Mouse (Mus musculus): Measurements from ENCODE around the gene Ece1.

The Ece1 gene

GRCm38 (mm10) chr4:137931009-137931757 is 69.1 kb downstream of the Ece1 start:
- peak; percentile 94; the same call in 1 of the 2 replicates for TF ChIP-seq GATA4 (IDR thresholded peaks at IDR 0.05; ENCODE audit: insufficient replicate concordance, low read length)

GRCm38 (mm10) chr4:137932554-137933178 is 70.6 kb downstream of the Ece1 start:
- TF ChIP-seq GATA4 (IDR thresholded peaks at IDR 0.05; ENCODE audit: insufficient replicate concordance, low read length): no peak

- TF ChIP-seq GATA4 (IDR thresholded peaks at IDR 0.05; ENCODE audit: insufficient replicate concordance, low read length): peak; percentile 38; the same call in 1 of the 2 replicates
These were observed 71.3 kb downstream of the Ece1 start for GRCm38 (mm10) chr4:137933328-137933727.

DNA sequence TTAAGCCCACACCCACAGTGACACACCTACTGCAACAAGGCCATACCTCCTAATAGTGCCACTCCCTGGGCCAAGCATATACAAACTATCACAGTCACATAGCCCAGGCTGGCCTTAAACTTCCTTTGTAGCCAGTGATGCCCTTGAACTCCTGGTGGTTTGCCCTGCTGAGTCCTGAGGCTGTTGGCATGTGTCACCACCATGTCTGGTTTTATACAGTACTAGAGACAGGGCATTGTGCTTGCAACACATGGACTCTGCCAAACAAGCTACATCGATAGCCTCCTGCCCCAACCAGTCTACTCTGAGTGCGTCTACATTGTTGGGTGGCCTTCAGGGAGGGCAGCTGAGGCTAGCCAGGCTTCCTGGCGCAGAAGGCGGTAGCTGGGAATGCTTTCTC is 74.1 kb downstream of the Ece1 start:
- no peak for TF ChIP-seq GATA4 (IDR thresholded peaks at IDR 0.05; ENCODE audit: insufficient replicate concordance, low read length)

GRCm38 (mm10) chr4:137940061-137940460 is 78.0 kb downstream of the Ece1 start:
- no peak for TF ChIP-seq GATA4 (IDR thresholded peaks at IDR 0.05; ENCODE audit: insufficient replicate concordance, low read length)

- TF ChIP-seq GATA4 (IDR thresholded peaks at IDR 0.05; ENCODE audit: insufficient replicate concordance, low read length): no peak
These were observed 79.3 kb downstream of the Ece1 start for GRCm38 (mm10) chr4:137941131-137941844.

DNA sequence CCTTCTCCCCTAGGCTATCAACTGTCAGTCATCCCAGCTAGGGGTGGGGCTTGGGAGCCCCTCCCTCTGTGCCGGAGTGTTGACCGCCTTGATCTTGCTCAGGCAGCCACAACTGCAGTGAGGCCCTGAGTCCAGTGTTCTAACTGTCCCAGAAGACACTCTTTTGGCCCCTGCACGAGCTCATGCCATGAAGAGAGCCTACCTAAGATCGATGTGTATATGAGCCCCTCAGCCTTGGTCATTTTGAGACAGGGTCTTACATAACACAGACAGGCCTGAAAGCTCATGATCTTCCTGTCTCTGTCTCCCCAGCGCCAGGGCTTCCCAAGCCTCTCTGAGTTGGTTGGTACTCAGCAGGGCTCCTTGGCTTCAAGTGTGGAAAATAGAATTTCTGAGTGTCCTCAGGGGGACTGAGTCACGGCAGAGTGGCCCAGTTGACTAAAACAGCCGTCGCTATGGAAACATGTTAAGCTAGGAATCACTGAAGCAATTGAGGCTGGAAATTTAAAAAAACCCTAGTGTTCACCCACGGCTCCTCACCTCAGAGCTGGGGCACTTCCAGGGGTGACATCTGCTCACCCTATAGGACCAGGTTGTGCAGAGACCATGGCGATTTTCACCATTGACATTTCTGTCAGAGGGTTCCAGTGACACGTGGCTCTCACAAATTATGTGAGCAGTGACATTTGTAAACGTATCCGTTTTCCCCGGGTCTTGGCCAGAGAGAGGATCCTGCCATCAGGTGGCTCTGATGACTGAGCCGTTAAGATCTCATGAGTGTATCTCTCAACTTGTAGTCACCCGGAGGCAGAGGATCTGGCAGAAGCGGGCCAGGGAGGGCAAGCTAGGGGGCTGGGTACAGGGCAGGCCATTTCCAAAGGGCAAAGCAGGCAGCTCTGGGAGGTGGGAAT is 80.1 kb downstream of the Ece1 start:
- no peak for TF ChIP-seq GATA4 (IDR thresholded peaks at IDR 0.05; ENCODE audit: insufficient replicate concordance, low read length)

DNA sequence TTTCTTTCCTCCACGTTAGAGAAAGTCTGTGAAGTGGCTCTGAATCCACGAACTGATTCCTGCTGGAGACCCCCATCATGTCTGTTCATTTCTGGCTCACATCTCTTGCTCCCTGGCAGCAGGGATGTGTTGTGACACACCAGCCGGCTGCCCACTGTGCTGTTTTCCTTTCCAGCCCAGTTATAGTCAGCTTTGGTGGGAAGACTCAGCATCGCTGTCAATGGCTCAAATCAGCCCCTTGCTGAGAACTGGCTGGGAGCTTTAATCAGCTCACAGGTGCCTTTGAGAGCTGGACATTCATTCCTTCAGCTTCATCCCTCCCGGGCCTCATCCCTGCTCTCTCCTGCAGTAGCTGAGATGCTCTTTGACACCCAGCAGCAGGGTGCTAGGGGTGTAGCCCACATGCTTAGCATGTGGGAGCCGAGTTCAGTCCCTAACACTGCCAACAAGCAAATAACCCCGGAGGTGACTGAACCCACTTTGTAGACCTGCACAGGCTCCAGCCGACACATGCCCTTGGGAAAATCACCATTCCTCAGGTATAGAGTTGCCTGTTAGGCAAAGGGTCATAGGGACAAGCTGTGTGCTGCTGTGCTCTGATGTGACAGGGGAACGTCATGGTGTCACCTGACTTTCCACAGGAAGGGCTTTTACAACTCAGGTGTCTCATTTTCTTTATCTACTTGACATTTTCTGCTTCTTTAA is 80.9 kb downstream of the Ece1 start:
- TF ChIP-seq GATA4 (IDR thresholded peaks at IDR 0.05; ENCODE audit: insufficient replicate concordance, low read length): no peak

- no peak for TF ChIP-seq GATA4 (IDR thresholded peaks at IDR 0.05; ENCODE audit: insufficient replicate concordance, low read length)
These were observed 81.5 kb downstream of the Ece1 start for GRCm38 (mm10) chr4:137943540-137943939.

DNA sequence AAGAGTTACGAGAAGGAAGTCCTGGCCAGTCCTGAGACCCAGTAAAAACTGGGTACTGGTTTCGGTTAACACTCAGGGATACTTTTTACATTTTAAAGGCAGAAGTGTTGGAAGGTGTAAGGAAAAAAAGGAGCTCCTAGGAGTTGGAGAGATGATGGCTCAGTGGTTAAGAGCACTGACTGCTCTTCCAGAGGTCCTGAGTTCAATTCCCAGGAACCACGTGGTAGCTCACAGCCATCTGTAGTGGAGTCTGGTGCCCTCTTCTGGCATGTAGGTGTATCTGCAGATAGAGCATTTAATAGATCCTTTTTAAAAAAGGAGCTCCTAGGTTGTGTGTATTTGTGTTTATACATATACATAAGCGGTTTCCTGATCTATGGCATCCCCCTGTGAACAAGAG is 83.3 kb downstream of the Ece1 start:
- no peak for TF ChIP-seq GATA4 (IDR thresholded peaks at IDR 0.05; ENCODE audit: insufficient replicate concordance, low read length)

GRCm38 (mm10) chr4:137946419-137946818 is 84.4 kb downstream of the Ece1 start:
- TF ChIP-seq GATA4 (IDR thresholded peaks at IDR 0.05; ENCODE audit: insufficient replicate concordance, low read length): no peak

DNA sequence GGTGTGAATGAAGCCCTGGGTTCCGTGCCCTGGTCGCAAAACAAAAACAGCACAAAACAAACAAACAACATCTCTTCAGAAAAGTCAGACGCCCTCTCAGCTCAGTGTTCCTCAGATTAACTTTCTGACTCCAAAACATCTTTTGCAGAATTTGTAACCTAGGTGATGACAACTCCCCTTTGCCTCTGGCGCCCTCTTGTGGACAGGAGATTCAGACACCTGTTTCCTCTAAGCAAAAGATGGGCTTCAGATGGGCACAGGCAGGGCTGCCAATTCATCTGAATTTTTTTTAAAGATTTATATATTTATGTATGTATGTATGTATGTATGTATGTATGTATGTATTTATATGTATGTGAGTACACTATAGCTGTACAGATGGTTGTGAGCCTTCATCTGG is 90.8 kb downstream of the Ece1 start:
- no peak for TF ChIP-seq GATA4 (IDR thresholded peaks at IDR 0.05; ENCODE audit: insufficient replicate concordance, low read length)

GRCm38 (mm10) chr4:137954184-137954583 is 92.1 kb downstream of the Ece1 start:
- no peak for TF ChIP-seq GATA4 (IDR thresholded peaks at IDR 0.05; ENCODE audit: insufficient replicate concordance, low read length)

GRCm38 (mm10) chr4:137954926-137955396 is 92.9 kb downstream of the Ece1 start:
- TF ChIP-seq GATA4 (IDR thresholded peaks at IDR 0.05; ENCODE audit: insufficient replicate concordance, low read length): no peak

All from liver, adult (tissue).